8 mouse cellular contexts compared by ENCODE assay signal in the genomic region with DNA sequence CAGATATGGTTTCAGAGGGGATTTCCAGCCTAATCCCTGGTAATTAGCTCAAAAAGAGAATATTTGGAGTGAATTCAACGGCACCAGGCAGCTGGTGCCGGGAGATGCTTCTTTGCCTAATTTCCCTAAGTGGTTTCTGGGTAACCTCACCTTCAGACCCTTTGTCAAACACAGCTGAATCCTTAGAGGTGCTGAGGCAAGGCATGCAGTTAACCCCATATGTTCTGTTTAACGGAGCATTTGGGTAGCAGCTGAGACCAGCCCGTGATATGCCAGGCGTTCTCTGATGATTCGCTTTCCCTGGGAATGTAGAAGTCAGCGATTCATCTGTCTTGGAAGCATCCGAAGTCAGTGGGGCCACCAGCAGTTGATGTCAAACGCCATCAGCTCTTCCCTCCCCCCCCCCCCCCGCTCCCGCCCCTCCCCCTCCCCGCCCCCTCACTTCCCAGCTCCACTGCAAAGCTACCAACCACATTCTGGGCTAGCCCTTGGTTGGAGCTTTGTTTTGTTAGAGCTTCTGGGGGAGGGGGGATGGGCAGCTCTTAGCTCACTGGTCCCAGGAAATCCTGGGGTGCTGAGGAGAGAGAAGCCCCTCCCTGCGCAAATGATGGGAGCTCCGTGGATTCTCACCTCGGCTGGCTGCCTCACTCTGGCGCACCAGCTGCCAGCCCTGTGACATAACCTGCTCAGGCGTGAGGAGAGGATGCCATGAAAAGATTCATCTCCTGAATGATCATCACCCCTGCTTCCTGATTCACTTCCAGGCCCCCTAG.
A peak's percentile ranks its signal among the peaks of the same experiment; 100 is the strongest.
DNase-seq lines count a peak whose midpoint lies in the region; ATAC-seq and TF ChIP-seq lines count a peak whose summit lies in the region.

No protein-coding gene starts in this region.

- peak overlapping the region; percentile 58 for H3K4me2 ChIP-seq in liver, embryonic 11.5 days
- peak overlapping the region; percentile 56 for H3K4me2 ChIP-seq in hindbrain, embryonic 14.5 days (replicated peaks)
- peak overlapping the region; percentile 3; the same call in 1 of the 2 replicates for H3K4me2 ChIP-seq in liver, postnatal 0 days (ENCODE audit: low read depth, low read length)
- peak overlapping the region; percentile 47 for H3K4me2 ChIP-seq in stomach, embryonic 14.5 days (replicated peaks; ENCODE audit: low read depth, low read length)

- H3K9ac ChIP-seq in liver, embryonic 11.5 days (ENCODE audit: low read depth, low read length): no peak overlapping the region
- H3K9ac ChIP-seq in hindbrain, embryonic 14.5 days: peak overlapping the region; percentile 57
- no peak overlapping the region for H3K9ac ChIP-seq in liver, postnatal 0 days (replicated peaks)
- H3K9ac ChIP-seq in stomach, embryonic 14.5 days (replicated peaks; ENCODE audit: low read depth, low read length): no peak overlapping the region

- 7% methylated on average over 14 of the region's 17 CpGs for WGBS in liver, embryonic 11.5 days
- under 1% methylated on average over 14 of the region's 17 CpGs for WGBS in hindbrain, embryonic 14.5 days
- 12% methylated on average over 15 of the region's 17 CpGs for WGBS in liver, postnatal 0 days (ENCODE audit: insufficient replicate concordance)
- 1% methylated on average over 15 of the region's 17 CpGs for WGBS in stomach, embryonic 14.5 days

- no peak overlapping the region for H3K27ac ChIP-seq in liver, embryonic 11.5 days (ENCODE audit: low read depth, low read length)
- peak overlapping the region; percentile 93 for H3K27ac ChIP-seq in hindbrain, embryonic 14.5 days
- no peak overlapping the region for H3K27ac ChIP-seq in liver, postnatal 0 days (ENCODE audit: low read depth)
- no peak overlapping the region for H3K27ac ChIP-seq in stomach, embryonic 14.5 days (ENCODE audit: low read length)

- H3K4me3 ChIP-seq in liver, embryonic 11.5 days (ENCODE audit: low read depth, low read length): peak overlapping the region; percentile 20; the same call in 1 of the 2 replicates
- peak overlapping the region; percentile 22 for H3K4me3 ChIP-seq in hindbrain, embryonic 14.5 days (replicated peaks; ENCODE audit: low read length)
- no peak overlapping the region for H3K4me3 ChIP-seq in liver, postnatal 0 days (ENCODE audit: low read depth, low read length)
- peak overlapping the region; percentile 19; the same call in 1 of the 2 replicates for H3K4me3 ChIP-seq in stomach, embryonic 14.5 days (ENCODE audit: low read depth, low read length)

- H3K27me3 ChIP-seq in liver, embryonic 11.5 days (replicated peaks; ENCODE audit: control insufficient read depth, insufficient read depth, low read length): no peaks in the 10 kb centered on the region; the same call in none of the 2 replicates
- H3K27me3 ChIP-seq in hindbrain, embryonic 14.5 days (ENCODE audit: control insufficient read depth, insufficient read depth, low read length): no peaks in the 10 kb centered on the region
- no peaks in the 10 kb centered on the region for H3K27me3 ChIP-seq in liver, postnatal 0 days (ENCODE audit: insufficient read depth, low read length)
- H3K27me3 ChIP-seq in stomach, embryonic 14.5 days (ENCODE audit: control insufficient read depth, insufficient read depth, low read length): no peaks in the 10 kb centered on the region

- no peak for TF ChIP-seq EP300 in liver, postnatal 0 days (IDR thresholded peaks at IDR 0.05; ENCODE audit: low read depth)

- no peaks in the 10 kb centered on the region for H3K36me3 ChIP-seq in liver, embryonic 11.5 days (ENCODE audit: control insufficient read depth, insufficient read depth, low read length)
- H3K36me3 ChIP-seq in hindbrain, embryonic 14.5 days (replicated peaks; ENCODE audit: control insufficient read depth, insufficient read depth): no peaks in the 10 kb centered on the region
- no peaks in the 10 kb centered on the region for H3K36me3 ChIP-seq in liver, postnatal 0 days (replicated peaks; ENCODE audit: insufficient read depth, low read length)
- H3K36me3 ChIP-seq in stomach, embryonic 14.5 days (ENCODE audit: control insufficient read depth, insufficient read depth, low read length): no peaks in the 10 kb centered on the region

- no peak for ATAC-seq in liver, embryonic 11.5 days (replicated peaks; ENCODE audit: low FRiP score)
- ATAC-seq in hindbrain, embryonic 14.5 days (ENCODE audit: low FRiP score): peak; percentile 88
- ATAC-seq in liver, postnatal 0 days: no peak
- no peak for ATAC-seq in stomach, embryonic 14.5 days (ENCODE audit: insufficient number of reproducible peaks, insufficient read depth, low FRiP score, low read depth)

- no peaks in the 10 kb centered on the region for H3K4me1 ChIP-seq in liver, embryonic 11.5 days (replicated peaks; ENCODE audit: control insufficient read depth, insufficient read depth, low read length)
- H3K4me1 ChIP-seq in hindbrain, embryonic 14.5 days (replicated peaks; ENCODE audit: control insufficient read depth, insufficient read depth, low read length): peaks cover 44% of the 10 kb centered on the region
- H3K4me1 ChIP-seq in liver, postnatal 0 days (ENCODE audit: insufficient read depth): no peaks in the 10 kb centered on the region
- H3K4me1 ChIP-seq in stomach, embryonic 14.5 days (ENCODE audit: control insufficient read depth, insufficient read depth, low read length): peaks cover 7% of the 10 kb centered on the region; the same call in 1 of the 2 replicates

- no peak for TF ChIP-seq CTCF in liver, postnatal 0 days (IDR thresholded peaks at IDR 0.05; ENCODE audit: low read depth)

- H3K9me3 ChIP-seq in liver, embryonic 11.5 days (ENCODE audit: control insufficient read depth, low read length): no peaks in the 10 kb centered on the region
- H3K9me3 ChIP-seq in hindbrain, embryonic 14.5 days (ENCODE audit: control insufficient read depth, low read length): no peaks in the 10 kb centered on the region
- H3K9me3 ChIP-seq in liver, postnatal 0 days (ENCODE audit: low read length): no peaks in the 10 kb centered on the region
- no peaks in the 10 kb centered on the region for H3K9me3 ChIP-seq in stomach, embryonic 14.5 days (ENCODE audit: control insufficient read depth, low read depth, low read length)

- DNase-seq in liver, embryonic 11.5 days (ENCODE audit: low spot score): no peak
- DNase-seq in liver: no peak
- peak; percentile 60 for DNase-seq in embryo, embryonic 10 days (ENCODE audit: low spot score)
- DNase-seq in hindbrain, embryonic 14.5 days (ENCODE audit: low spot score): peak; percentile 64
- no peak for DNase-seq in liver, postnatal 0 days
- no peak for DNase-seq in T-cell, adult 2 months (ENCODE audit: low spot score)
- DNase-seq in urinary bladder, postnatal 4 days (ENCODE audit: low spot score in 2 of 2): no peak

Comparison
In these comparisons a context has a peak if more than half of its experiments do, and no peak if none do; other contexts are left out.
1. DNase-seq: peak in embryo, embryonic 10 days (single experiment) and hindbrain, embryonic 14.5 days (single experiment); none in liver, embryonic 11.5 days (single experiment), liver (single experiment), liver, postnatal 0 days (single experiment), T-cell, adult 2 months (single experiment) and urinary bladder, postnatal 4 days (0 of 2).
2. H3K4me2 ChIP-seq: peak in every context shown above with its lines; median percentile 58 in liver, embryonic 11.5 days; 56 in hindbrain, embryonic 14.5 days; 47 in stomach, embryonic 14.5 days; 3 in liver, postnatal 0 days.